Mouse (Mus musculus) urinary bladder, adult 2 months (tissue): ENCODE data around the gene Rbpj. TPM values are rescaled to one million over a fixed set of nuclear protein-coding genes. Genes with fewer than 3 reads are reported as not detected.
A peak's percentile ranks its signal among the peaks of the same experiment; 100 is the strongest.

Experiments
- DNase-seq: peaks from one replicate; pipeline ENCODE4 v3.0.0; 2022; ENCODE audit warnings: low spot score
- polyA plus RNA-seq: library from polyadenylated mRNA; depleted of rRNA; stranded (reverse); fragments of >200 nt; gene quantifications from 2 replicates; pipeline ENCODE4 v1.2.3, GENCODE M21; 2012; rRNA removed

Gene Rbpj
- 37.4 and 40.3 TPM in 2 replicates for polyA plus RNA-seq

GRCm38 (mm10) chr5:53465883-53466282 lies at the start of gene Rbpj:
Gene Rbpj, plus strand, starts transcription at chr5:53466152.
- no peak for DNase-seq

GRCm38 (mm10) chr5:53420777-53421176 lies 45.2 kb upstream of the Rbpj start:
- DNase-seq: no peak

- DNase-seq: no peak
Observed at GRCm38 (mm10) chr5:53421291-53421690, 44.7 kb upstream of the Rbpj start.

GRCm38 (mm10) chr5:53427411-53427810 lies 38.5 kb upstream of the Rbpj start:
- DNase-seq: no peak

- DNase-seq: no peak
Observed at GRCm38 (mm10) chr5:53429683-53430477, 36.1 kb upstream of the Rbpj start.

- DNase-seq: no peak
Observed at GRCm38 (mm10) chr5:53432451-53432850, 33.5 kb upstream of the Rbpj start.

- DNase-seq: no peak
Observed at GRCm38 (mm10) chr5:53436905-53437632, 28.9 kb upstream of the Rbpj start.

- no peak for DNase-seq
Observed at GRCm38 (mm10) chr5:53437767-53438166, 28.2 kb upstream of the Rbpj start.

GRCm38 (mm10) chr5:53438268-53438667 lies 27.7 kb upstream of the Rbpj start:
- no peak for DNase-seq

- DNase-seq: no peak
Observed at GRCm38 (mm10) chr5:53439655-53440054, 26.3 kb upstream of the Rbpj start.

- DNase-seq: peak; percentile 30
Observed at GRCm38 (mm10) chr5:53444030-53444429, 21.9 kb upstream of the Rbpj start.

- no peak for DNase-seq
Observed at GRCm38 (mm10) chr5:53450945-53451344, 15.0 kb upstream of the Rbpj start.

GRCm38 (mm10) chr5:53451829-53452228 lies 14.1 kb upstream of the Rbpj start:
- DNase-seq: no peak

- no peak for DNase-seq
Observed at GRCm38 (mm10) chr5:53452920-53453319, 13.0 kb upstream of the Rbpj start.

GRCm38 (mm10) chr5:53454706-53455105 lies 11.2 kb upstream of the Rbpj start:
- no peak for DNase-seq

- DNase-seq: no peak
Observed at GRCm38 (mm10) chr5:53455459-53455858, 10.5 kb upstream of the Rbpj start.

- DNase-seq: no peak
Observed at GRCm38 (mm10) chr5:53460196-53460595, 5.8 kb upstream of the Rbpj start.

- no peak for DNase-seq
Observed at GRCm38 (mm10) chr5:53463098-53464018, 2.6 kb upstream of the Rbpj start.

- DNase-seq: no peak
Observed at GRCm38 (mm10) chr5:53466422-53467333, 726 bp downstream of the Rbpj start.

- DNase-seq: no peak
Observed at GRCm38 (mm10) chr5:53467602-53468001, 1.6 kb downstream of the Rbpj start.

GRCm38 (mm10) chr5:53468366-53468765 lies 2.4 kb downstream of the Rbpj start:
- no peak for DNase-seq
